9 mouse cellular contexts compared by ENCODE assay signal in genomic region chr9:35282006-35282850, GRCm38 (mm10). TPM values are rescaled to one million over a fixed set of nuclear protein-coding genes. Genes with fewer than 3 reads are reported as not detected.
A peak's percentile ranks its signal among the peaks of the same experiment; 100 is the strongest.
DNase-seq lines count a peak whose midpoint lies in the region; ATAC-seq and TF ChIP-seq lines count a peak whose summit lies in the region.
"Had no signal": no experiment of that assay in that cellular context is flagged by ENCODE, and none has a peak within 500 bp of the region (broad histone marks: within the 10 kb centered on the region; RNA-seq: fewer than 3 reads in every experiment).

No protein-coding gene starts in this region.

- H3K9me3 ChIP-seq in heart, embryonic 11.5 days (replicated peaks; ENCODE audit: control insufficient read depth, low read length) = no peaks in the 10 kb centered on the region
- H3K9me3 ChIP-seq in lung, embryonic 15.5 days = no peaks in the 10 kb centered on the region
- H3K9me3 ChIP-seq: liver, embryonic 15.5 days had no signal

- ATAC-seq in heart, embryonic 11.5 days (replicated peaks; ENCODE audit: insufficient number of reproducible peaks, low FRiP score, low TSS enrichment) = no peak
- ATAC-seq in lung, embryonic 15.5 days (ENCODE audit: borderline replicate concordance, extremely low read depth, low FRiP score, low TSS enrichment) = no peak

- H3K9ac ChIP-seq in heart, adult 2 months (ENCODE audit: low read depth, low read length) = no peak overlapping the region
- H3K9ac ChIP-seq in heart, embryonic 11.5 days (ENCODE audit: low read depth, low read length) = no peak overlapping the region
- no peak overlapping the region for H3K9ac ChIP-seq in lung, embryonic 15.5 days
- H3K9ac ChIP-seq: liver, embryonic 15.5 days had no signal

- no peak overlapping the region for H3K4me2 ChIP-seq in heart, embryonic 11.5 days
- H3K4me2 ChIP-seq in lung, embryonic 15.5 days = 0 out of 2 replicates have a peak overlapping the region, but pooled peaks have one; percentile 2
- H3K4me2 ChIP-seq: liver, embryonic 15.5 days had no signal

- no peak for TF ChIP-seq EP300 in heart, adult 2 months (IDR thresholded peaks at IDR 0.05; ENCODE audit: insufficient read depth, low read depth, low read length)

- intact Hi-C loops in heart, adult 2 months (cut with DNase I) = loop anchor here (1.0 to 5.0 kb wide), 5 partner anchors 50 to 259 kb away; partner anchors contain the start of gene Cdon

- H3K27ac ChIP-seq in heart, adult 2 months = no peak overlapping the region
- no peak overlapping the region for H3K27ac ChIP-seq in heart, embryonic 11.5 days (ENCODE audit: low read depth, low read length)
- no peak overlapping the region for H3K27ac ChIP-seq in lung, embryonic 15.5 days
- H3K27ac ChIP-seq: liver, embryonic 15.5 days had no signal

- H3K79me2 ChIP-seq in heart, adult 2 months (replicated peaks; ENCODE audit: control insufficient read depth, insufficient read depth, low read length) = no peaks in the 10 kb centered on the region

- TF ChIP-seq POLR2A in heart, adult 2 months (IDR thresholded peaks at IDR 0.05; ENCODE audit: insufficient read depth, low read depth, low read length) = no peak

- no peaks in the 10 kb centered on the region; the same call in 1 of the 2 replicates for H3K4me1 ChIP-seq in heart, adult 2 months (ENCODE audit: control insufficient read depth, insufficient read depth, low read length)
- no peaks in the 10 kb centered on the region; the same call in 1 of the 2 replicates for H3K4me1 ChIP-seq in heart, embryonic 11.5 days (ENCODE audit: control insufficient read depth, insufficient read depth, low read length)
- H3K4me1 ChIP-seq in lung, embryonic 15.5 days = peaks cover 7% of the 10 kb centered on the region
- H3K4me1 ChIP-seq: liver, embryonic 15.5 days had no signal

- H3K4me3 ChIP-seq in heart, adult 2 months = no peak overlapping the region
- no peak overlapping the region for H3K4me3 ChIP-seq in heart, embryonic 11.5 days (ENCODE audit: low read depth, low read length)
- no peak overlapping the region for H3K4me3 ChIP-seq in lung, embryonic 15.5 days
- H3K4me3 ChIP-seq: liver, embryonic 15.5 days had no signal

- 18% methylated on average over 5 of the region's 5 CpGs for WGBS in heart, adult 2 months
- 20% methylated on average over 5 of the region's 5 CpGs for WGBS in heart, embryonic 11.5 days (ENCODE audit: insufficient replicate concordance)
- WGBS in lung, embryonic 15.5 days = 9% methylated on average over 5 of the region's 5 CpGs

- TF ChIP-seq CTCF in heart, adult 2 months (IDR thresholded peaks at IDR 0.05) = peak; percentile 93

- no peaks in the 10 kb centered on the region for H3K36me3 ChIP-seq in heart, adult 2 months (ENCODE audit: control insufficient read depth, insufficient read depth, low read length)
- H3K36me3 ChIP-seq in heart, embryonic 11.5 days (ENCODE audit: control insufficient read depth, insufficient read depth, low read length) = peaks cover 6% of the 10 kb centered on the region; the same call in 1 of the 2 replicates
- 0 out of 2 replicates have a peak, but pooled peaks cover 4% of the 10 kb centered on the region for H3K36me3 ChIP-seq in lung, embryonic 15.5 days

- peak in 1 of 2 experiments; percentile 46 for DNase-seq in heart, adult 2 months
- peak; percentile 88 for DNase-seq in NIH3T3 (ENCODE audit: low read depth)
- DNase-seq in cerebellum, postnatal 25 days = peak; percentile 61 to 76
- DNase-seq in gastrocnemius, adult 8-10 months (ENCODE audit: low spot score in 2 of 2) = peak; percentile 26 to 28
- DNase-seq in kidney, adult 9 months = peak; percentile 74
- peak; percentile 74 for DNase-seq in retina, postnatal 1 day

- H3K27me3 ChIP-seq in heart, adult 2 months (ENCODE audit: control insufficient read depth, insufficient read depth, low read length) = no peaks in the 10 kb centered on the region
- H3K27me3 ChIP-seq in heart, embryonic 11.5 days (ENCODE audit: control insufficient read depth, insufficient read depth, low read length) = no peaks in the 10 kb centered on the region
- H3K27me3 ChIP-seq in lung, embryonic 15.5 days = no peaks in the 10 kb centered on the region
- H3K27me3 ChIP-seq: liver, embryonic 15.5 days had no signal

RNA-seq across cellular contexts. Expression of gene Rpusd4, which starts 14.6 kb away (rescaled TPM):
- 10 to 100 TPM; 12.2 to 12.7 TPM for total RNA-seq in heart, adult 2 months (2021)
- polyA plus RNA-seq in heart, adult 2 months (2012; rRNA removed) = 10.9 and 12.0 TPM in 2 replicates
- polyA plus RNA-seq in heart, embryonic 11.5 days (2014; fragmentation: Nextera tagmentation; extraction: Ambion mirVana) = 25.0 and 28.3 TPM in 2 replicates
- total RNA-seq in gastrocnemius, adult 8-10 months (2022) = 1 to 10 TPM; 6.2 to 6.9 (median 6.4) TPM
- 24.3 and 27.7 TPM in 2 replicates for polyA plus RNA-seq in lung, embryonic 15.5 days (2015; fragmentation: Nextera tagmentation; extraction: Ambion mirVana)

RNA-seq across cellular contexts. Expression of gene Fam118b, which starts 14.6 kb away (rescaled TPM):
- total RNA-seq in heart, adult 2 months (2021) = 10 to 100 TPM; 15.2 to 15.9 TPM
- 13.8 and 17.3 TPM in 2 replicates for polyA plus RNA-seq in heart, adult 2 months (2012; rRNA removed)
- 27.3 and 30.3 TPM in 2 replicates for polyA plus RNA-seq in heart, embryonic 11.5 days (2014; fragmentation: Nextera tagmentation; extraction: Ambion mirVana)
- total RNA-seq in gastrocnemius, adult 8-10 months (2022) = 10 to 100 TPM; 26.3 to 31.9 (median 27.3) TPM
- polyA plus RNA-seq in lung, embryonic 15.5 days (2015; fragmentation: Nextera tagmentation; extraction: Ambion mirVana) = 35.9 and 36.7 TPM in 2 replicates
